Mouse (Mus musculus) ZHBTc4 (cell line): ENCODE results near the gene Gm20388.
A peak's percentile ranks its signal among the peaks of the same experiment; 100 is the strongest.

Experiments used
- DNase-seq: peaks from one replicate; pipeline ENCODE4 v3.0.0-alpha.2; 2011; ENCODE audit warnings: low read depth, low spot score

Gm20388 gene

GRCm38 (mm10) chr8:124386225-124386899 is 4475.7 kb downstream of the Gm20388 start:
- peak; percentile 47 for DNase-seq

- no peak for DNase-seq
Measured at GRCm38 (mm10) chr8:124389495-124389894, 4478.9 kb downstream of the Gm20388 start.

GRCm38 (mm10) chr8:124391191-124391590 is 4480.6 kb downstream of the Gm20388 start:
- DNase-seq: no peak

GRCm38 (mm10) chr8:124392271-124393012 is 4481.8 kb downstream of the Gm20388 start:
- DNase-seq: no peak

GRCm38 (mm10) chr8:124393013-124393412 is 4482.4 kb downstream of the Gm20388 start:
- DNase-seq: no peak

GRCm38 (mm10) chr8:124393927-124394326 is 4483.3 kb downstream of the Gm20388 start:
- DNase-seq: peak; percentile 79

GRCm38 (mm10) chr8:124394951-124395350 is 4484.3 kb downstream of the Gm20388 start:
- no peak for DNase-seq
